Mouse (Mus musculus) neural tube, embryonic 14.5 days (tissue): ENCODE results near the gene Gm27021. TPM values are rescaled to one million over a fixed set of nuclear protein-coding genes. Genes with fewer than 3 reads are reported as not detected.

Experiments
- ATAC-seq: fragments of 200-750 bp; cut with Nextera tagmentation; 2 replicates; pipeline ENCODE4 v1.8.0; 2017; ENCODE audit warnings: low read depth, mild to moderate bottlenecking, moderate TSS enrichment, moderate library complexity
- H3K27ac ChIP-seq: fragments of 300-500 bp; sonication (generic); 2 replicates; pipeline ENCODE4 v1.5.1; 2014; ENCODE audit warnings: low read depth, mild to moderate bottlenecking, control low read depth, low read length, moderate library complexity, mixed read lengths
- H3K27me3 ChIP-seq: fragments of 300-500 bp; sonication (generic); 2 replicates; pipeline ENCODE4 v1.6.1; 2014; ENCODE audit warnings: low read length; ENCODE audit not compliant: control insufficient read depth, insufficient read depth
- H3K36me3 ChIP-seq: fragments of 300-500 bp; sonication (generic); 2 replicates; pipeline ENCODE4 v1.6.1; 2014; ENCODE audit warnings: low read length, mixed read lengths; ENCODE audit not compliant: control insufficient read depth, insufficient read depth
- H3K4me1 ChIP-seq: fragments of 300-500 bp; sonication (generic); 2 replicates; pipeline ENCODE4 v1.6.1; 2014; ENCODE audit warnings: low read length; ENCODE audit not compliant: control insufficient read depth, insufficient read depth
- H3K4me2 ChIP-seq: fragments of 300-500 bp; sonication (generic); 2 replicates; pipeline ENCODE4 v1.6.1; 2014; ENCODE audit warnings: mild to moderate bottlenecking, low read depth, low read length, control low read depth
- H3K4me3 ChIP-seq: fragments of 300-500 bp; sonication (generic); 2 replicates; pipeline ENCODE4 v1.5.1; 2014; ENCODE audit warnings: low read depth, low read length, control low read depth, mixed read lengths
- H3K9ac ChIP-seq: fragments of 300-500 bp; sonication (generic); replicated peaks from 2 replicates; pipeline ENCODE4 v1.6.1; 2014; ENCODE audit warnings: low read depth, mild to moderate bottlenecking, control low read depth, low read length, mixed read lengths
- H3K9me3 ChIP-seq: fragments of 300-500 bp; sonication (generic); 2 replicates; pipeline ENCODE4 v1.6.1; 2016; ENCODE audit warnings: low read length; ENCODE audit not compliant: control insufficient read depth
- WGBS: fragments of 180-500 bp; shearing (Covaris S2); extraction: QIAGEN DNeasy Blood & Tissue Kit; methylation state at CpG from one replicate; pipeline ENCODE4 v1.1.7; 2014; 5-methylcytosine and 5-hydroxymethylcytosine counted together
- polyA plus RNA-seq: library from polyadenylated mRNA; unstranded; fragments of >200 nt; fragmentation: Nextera tagmentation; extraction: Ambion mirVana; gene quantifications from 2 replicates; pipeline ENCODE4 v1.2.1, GENCODE M21; 2014

Gm27021 gene
- polyA plus RNA-seq, 1 experiment from 2014 or later: 8.4 TPM

- Histone ChIP-seq H3K9ac (no peak overlapping the region), H3K9me3 (no peaks in the 10 kb centered on the region), H3K4me2 (no peak overlapping the region), H3K27me3 (no peaks in the 10 kb centered on the region), H3K4me3 (no peak overlapping the region), H3K36me3 (no peaks in the 10 kb centered on the region), H3K4me1 (no peaks in the 10 kb centered on the region), H3K27ac (no peak overlapping the region)
- ATAC-seq: no peak
- WGBS: 53% methylated on average over 8 of the region's 8 CpGs
Observed at GRCm38 (mm10) chr8:120641245-120641644, 26.6 kb downstream of the Gm27021 start.

- Histone ChIP-seq H3K4me3 (peak overlapping the region; percentile 64), H3K27me3 (no peaks in the 10 kb centered on the region), H3K4me1 (peaks cover 9% of the 10 kb centered on the region), H3K9me3 (no peaks in the 10 kb centered on the region), H3K36me3 (no peaks in the 10 kb centered on the region), H3K27ac (no peak overlapping the region), H3K9ac (peak overlapping the region; percentile 78), H3K4me2 (peak overlapping the region; percentile 99)
- peak; percentile 38; the same call in 1 of the 2 replicates for ATAC-seq
- under 1% methylated on average over 35 of the region's 42 CpGs for WGBS
Observed at GRCm38 (mm10) chr8:120634329-120634839, 33.5 kb downstream of the Gm27021 start.

GRCm38 (mm10) chr8:120633665-120634271 lies 34.1 kb downstream of the Gm27021 start:
- H3K36me3 ChIP-seq: no peaks in the 10 kb centered on the region
- peak overlapping the region; percentile 64 for H3K4me3 ChIP-seq
- H3K4me2 ChIP-seq: peak overlapping the region; percentile 99
- WGBS: under 1% methylated on average over 44 of the region's 44 CpGs
- ATAC-seq: peak; percentile 49; the same call in 1 of the 2 replicates
- peaks cover 9% of the 10 kb centered on the region for H3K4me1 ChIP-seq
- no peaks in the 10 kb centered on the region for H3K27me3 ChIP-seq
- peak overlapping the region; percentile 78 for H3K9ac ChIP-seq
- H3K9me3 ChIP-seq: no peaks in the 10 kb centered on the region
- no peak overlapping the region for H3K27ac ChIP-seq

GRCm38 (mm10) chr8:120632969-120633664 lies 34.8 kb downstream of the Gm27021 start:
- peak overlapping the region; percentile 64 for H3K4me3 ChIP-seq
- ATAC-seq: no peak
- H3K36me3 ChIP-seq: no peaks in the 10 kb centered on the region
- peak overlapping the region; percentile 99 for H3K4me2 ChIP-seq
- 24% methylated on average over 17 of the region's 17 CpGs for WGBS
- H3K27ac ChIP-seq: no peak overlapping the region
- H3K4me1 ChIP-seq: peaks cover 9% of the 10 kb centered on the region
- no peak overlapping the region for H3K9ac ChIP-seq
- H3K9me3 ChIP-seq: no peaks in the 10 kb centered on the region
- H3K27me3 ChIP-seq: no peaks in the 10 kb centered on the region

GRCm38 (mm10) chr8:120631441-120632375 lies 36.2 kb downstream of the Gm27021 start:
- Histone ChIP-seq H3K9me3 (no peaks in the 10 kb centered on the region), H3K4me3 (no peak overlapping the region), H3K36me3 (no peaks in the 10 kb centered on the region), H3K4me2 (no peak overlapping the region), H3K27ac (no peak overlapping the region), H3K27me3 (no peaks in the 10 kb centered on the region), H3K4me1 (peaks cover 9% of the 10 kb centered on the region), H3K9ac (no peak overlapping the region)
- no peak for ATAC-seq
- 73% methylated on average over 21 of the region's 21 CpGs for WGBS

GRCm38 (mm10) chr8:120630848-120631247 lies 37.0 kb downstream of the Gm27021 start:
- Histone ChIP-seq H3K4me1 (peaks cover 9% of the 10 kb centered on the region), H3K4me3 (no peak overlapping the region), H3K9ac (no peak overlapping the region), H3K9me3 (no peaks in the 10 kb centered on the region), H3K27me3 (no peaks in the 10 kb centered on the region), H3K27ac (no peak overlapping the region), H3K4me2 (no peak overlapping the region), H3K36me3 (no peaks in the 10 kb centered on the region)
- no peak for ATAC-seq
- 43% methylated on average over 6 of the region's 6 CpGs for WGBS

- 59% methylated on average over 5 of the region's 5 CpGs for WGBS
- Histone ChIP-seq H3K4me3 (no peak overlapping the region), H3K9ac (no peak overlapping the region), H3K9me3 (no peaks in the 10 kb centered on the region), H3K27ac (no peak overlapping the region), H3K4me2 (no peak overlapping the region), H3K36me3 (no peaks in the 10 kb centered on the region), H3K4me1 (peaks cover 9% of the 10 kb centered on the region), H3K27me3 (no peaks in the 10 kb centered on the region)
- ATAC-seq: no peak
Observed at GRCm38 (mm10) chr8:120630031-120630430, 37.8 kb downstream of the Gm27021 start.

GRCm38 (mm10) chr8:120627298-120627697 lies 40.6 kb downstream of the Gm27021 start:
- no peak overlapping the region for H3K4me2 ChIP-seq
- no peaks in the 10 kb centered on the region for H3K36me3 ChIP-seq
- no peaks in the 10 kb centered on the region for H3K27me3 ChIP-seq
- H3K9ac ChIP-seq: no peak overlapping the region
- 69% methylated on average over 5 of the region's 5 CpGs for WGBS
- H3K4me1 ChIP-seq: no peaks in the 10 kb centered on the region
- ATAC-seq: no peak
- H3K4me3 ChIP-seq: no peak overlapping the region
- H3K27ac ChIP-seq: no peak overlapping the region
- H3K9me3 ChIP-seq: no peaks in the 10 kb centered on the region
